Mouse (Mus musculus) heart, postnatal 0 days (tissue): ENCODE results near the gene Ifnar1. TPM values are rescaled to one million over a fixed set of nuclear protein-coding genes. Genes with fewer than 3 reads are reported as not detected.
"Not testable (repeated sequence)": the region's sequence is repeated elsewhere in the genome, so short reads cannot be mapped to it uniquely, and the experiment has no call there.

Experiments used
- ATAC-seq: fragments of 200-750 bp; cut with Nextera tagmentation; 2 replicates; pipeline ENCODE4 v1.8.0; 2017; ENCODE audit warnings: low read depth, moderate number of reproducible peaks, moderate library complexity; ENCODE audit not compliant: insufficient read depth
- DNase-seq: peaks from one replicate; pipeline ENCODE4 v3.0.0-alpha.2; 2016; ENCODE audit warnings: low spot score
- H3K27ac ChIP-seq: fragments of 300-500 bp; sonication (generic); 2 replicates; pipeline ENCODE4 v1.5.1; 2014; ENCODE audit warnings: low read depth, mild to moderate bottlenecking
- H3K27me3 ChIP-seq: fragments of 300-500 bp; sonication (generic); 2 replicates; pipeline ENCODE4 v1.6.1; 2014; ENCODE audit warnings: low read length, mixed read lengths; ENCODE audit not compliant: control insufficient read depth, insufficient read depth
- H3K36me3 ChIP-seq: fragments of 300-500 bp; sonication (generic); replicated peaks from 2 replicates; pipeline ENCODE4 v1.6.1; 2014; ENCODE audit warnings: low read length, mixed read lengths; ENCODE audit not compliant: control insufficient read depth, insufficient read depth
- H3K4me1 ChIP-seq: fragments of 300-500 bp; sonication (generic); 2 replicates; pipeline ENCODE4 v1.6.1; 2014; ENCODE audit warnings: antibody characterized with exemption; ENCODE audit not compliant: control insufficient read depth, insufficient read depth
- H3K4me2 ChIP-seq: fragments of 300-500 bp; sonication (generic); 2 replicates; pipeline ENCODE4 v1.6.1; 2014; ENCODE audit warnings: low read depth, mild to moderate bottlenecking, low read length, moderate library complexity
- H3K4me3 ChIP-seq: fragments of 300-500 bp; sonication (generic); 2 replicates; pipeline ENCODE4 v1.5.1; 2014; ENCODE audit warnings: low read depth, low read length
- H3K9ac ChIP-seq: fragments of 300-500 bp; sonication (generic); replicated peaks from 2 replicates; pipeline ENCODE4 v1.6.1; 2014; ENCODE audit warnings: low read depth, low read length, mixed read lengths
- H3K9me3 ChIP-seq: fragments of 300-500 bp; sonication (generic); replicated peaks from 2 replicates; pipeline ENCODE4 v1.6.1; 2016; ENCODE audit warnings: low read length; ENCODE audit not compliant: control insufficient read depth
- CTCF ChIP-seq: IDR thresholded peaks from 2 replicates; pipeline ENCODE4 v1.5.1; 2016; ENCODE audit warnings: antibody characterized with exemption, control low read depth, low read depth
- EP300 ChIP-seq: IDR thresholded peaks from 2 replicates; pipeline ENCODE4 v1.6.1; 2016; ENCODE audit warnings: antibody characterized with exemption, low read depth
- WGBS: fragments of 180-500 bp; shearing (Covaris S2); extraction: QIAGEN DNeasy Blood & Tissue Kit; methylation state at CpG from one replicate; pipeline ENCODE4 v1.1.7; 2014; 5-methylcytosine and 5-hydroxymethylcytosine counted together
- polyA plus RNA-seq: library from polyadenylated mRNA; unstranded; fragments of >200 nt; fragmentation: Nextera tagmentation; extraction: Ambion mirVana; gene quantifications from 2 replicates; pipeline ENCODE4 v1.2.1, GENCODE M21; 2015
- total RNA-seq: library from RNA; depleted of rRNA; stranded (reverse); fragments of >200 nt; gene quantifications from 2 replicates; pipeline ENCODE4 v1.2.3, GENCODE M21; 2014; ENCODE audit warnings: low replicate concordance

Gene Ifnar1
- total and polyA plus RNA-seq, 2 experiments from 2014 or later: 24.0 to 32.6 TPM

- WGBS: 35% methylated on average over 5 of the region's 5 CpGs
- Histone ChIP-seq H3K27ac (no peak overlapping the region), H3K36me3 (no peaks in the 10 kb centered on the region), H3K4me1 (peaks cover 11% of the 10 kb centered on the region), H3K4me2 (no peak overlapping the region), H3K9ac (no peak overlapping the region), H3K27me3 (no peaks in the 10 kb centered on the region), H3K4me3 (no peak overlapping the region), H3K9me3 (no peaks in the 10 kb centered on the region)
- TF ChIP-seq EP300 (no peak), CTCF (no peak)
- ATAC-seq (peak; percentile 31; the same call in 1 of the 2 replicates), DNase-seq (no peak)
Measured at GRCm38 (mm10) chr16:91527500-91527899, 42.5 kb downstream of the Ifnar1 start.

- 56% methylated on average over 9 of the region's 9 CpGs for WGBS
- no peak overlapping the region for H3K9ac ChIP-seq
- H3K27ac ChIP-seq: no peak overlapping the region
- peaks cover 22% of the 10 kb centered on the region for H3K4me1 ChIP-seq
- ATAC-seq (peak; percentile 59; the same call in 1 of the 2 replicates), DNase-seq (no peak)
- no peak overlapping the region for H3K4me2 ChIP-seq
- no peaks in the 10 kb centered on the region for H3K27me3 ChIP-seq
- H3K9me3 ChIP-seq: no peaks in the 10 kb centered on the region
- no peaks in the 10 kb centered on the region for H3K36me3 ChIP-seq
- no peak overlapping the region for H3K4me3 ChIP-seq
- TF ChIP-seq CTCF: peak; percentile 69
- no peak for TF ChIP-seq EP300
Measured at GRCm38 (mm10) chr16:91528578-91528977, 43.5 kb downstream of the Ifnar1 start.

- not testable (repeated sequence) for H3K4me3 ChIP-seq, H3K27me3 ChIP-seq, H3K9me3 ChIP-seq, ATAC-seq, DNase-seq, H3K36me3 ChIP-seq, H3K4me2 ChIP-seq, H3K27ac ChIP-seq, H3K9ac ChIP-seq
- WGBS: 63% methylated on average over 4 of the region's 4 CpGs
- peaks cover 39% of the 10 kb centered on the region for H3K4me1 ChIP-seq
Measured at GRCm38 (mm10) chr16:91530830-91531229, 45.8 kb downstream of the Ifnar1 start.

- peaks cover 41% of the 10 kb centered on the region for H3K4me1 ChIP-seq
- 16% methylated on average over 6 of the region's 6 CpGs for WGBS
- H3K27me3 ChIP-seq: no peaks in the 10 kb centered on the region
- ATAC-seq: peak; percentile 34
- no peaks in the 10 kb centered on the region for H3K36me3 ChIP-seq
- no peak overlapping the region for H3K4me3 ChIP-seq
- H3K27ac ChIP-seq: peak overlapping the region; percentile 75
- DNase-seq: no peak
- H3K9me3 ChIP-seq: no peaks in the 10 kb centered on the region
- peak overlapping the region; percentile 6; the same call in 1 of the 2 replicates for H3K4me2 ChIP-seq
- no peak overlapping the region for H3K9ac ChIP-seq
- TF ChIP-seq CTCF (no peak), EP300 (no peak)
Measured at GRCm38 (mm10) chr16:91531856-91532255, 46.8 kb downstream of the Ifnar1 start.

- DNase-seq (no peak), ATAC-seq (no peak)
- Histone ChIP-seq H3K27me3 (no peaks in the 10 kb centered on the region), H3K4me1 (peaks cover 47% of the 10 kb centered on the region), H3K27ac (peak overlapping the region; percentile 75), H3K36me3 (no peaks in the 10 kb centered on the region), H3K9ac (no peak overlapping the region), H3K4me3 (no peak overlapping the region), H3K4me2 (peak overlapping the region; percentile 6; the same call in 1 of the 2 replicates), H3K9me3 (no peaks in the 10 kb centered on the region)
- TF ChIP-seq EP300 (no peak), CTCF (no peak)
- 51% methylated on average over 2 of the region's 2 CpGs for WGBS
Measured at GRCm38 (mm10) chr16:91532429-91532828, 47.4 kb downstream of the Ifnar1 start.
